Mouse (Mus musculus): ENCODE measurements around the gene Dab2ip. TPM values are rescaled to one million over a fixed set of nuclear protein-coding genes. Genes with fewer than 3 reads are reported as not detected.

Dab2ip gene
- total and polyA plus RNA-seq, 2 experiments, result 4.1 to 8.4 TPM

DNA sequence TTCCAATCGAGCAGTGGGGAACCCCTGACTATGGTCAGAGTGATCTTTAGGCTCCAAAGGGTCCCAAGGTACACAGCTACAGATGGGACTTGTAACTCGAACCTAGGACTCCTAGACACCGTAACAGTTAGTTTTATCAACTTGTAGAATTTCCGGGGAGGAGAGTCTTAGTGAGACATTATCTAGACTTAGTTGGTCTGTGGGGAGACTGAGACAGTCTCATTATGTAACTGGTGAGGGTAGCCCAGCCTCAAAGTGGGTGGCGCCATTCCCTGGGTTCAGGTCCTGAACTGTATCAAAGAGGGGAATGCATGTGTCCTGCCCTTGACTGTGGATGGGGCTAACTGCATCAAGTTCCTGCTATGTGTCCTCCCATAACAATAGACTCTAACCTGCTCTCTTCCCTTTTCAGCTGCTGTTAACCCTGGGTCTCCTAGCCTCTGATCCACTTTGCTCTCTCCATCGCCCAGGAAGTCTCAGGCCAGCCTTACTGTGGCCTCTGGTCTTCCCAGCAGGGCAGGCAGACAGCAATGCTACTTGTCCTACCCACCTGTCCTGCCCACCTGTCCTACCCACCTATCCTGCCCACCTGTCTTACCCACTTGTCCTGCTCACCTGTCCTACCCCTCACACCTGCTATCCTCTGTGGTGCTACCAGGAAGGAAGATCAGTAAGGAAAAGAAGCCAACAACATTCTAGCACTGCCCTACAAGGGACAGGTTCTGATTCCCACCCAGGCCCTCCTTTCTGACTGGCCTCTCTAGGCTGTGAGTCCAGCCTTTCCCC lies 7.2 kb downstream of the Dab2ip start:
- H3K36me3 ChIP-seq (ENCODE audit: control insufficient read depth, insufficient read depth, low read length), result no peaks in the 10 kb centered on the region
- no peak overlapping the region for H3K4me3 ChIP-seq (ENCODE audit: insufficient read depth, low read depth, low read length)
- no peak overlapping the region for H3K27ac ChIP-seq (replicated peaks; ENCODE audit: insufficient read depth, low read depth, low read length)
- TF ChIP-seq CTCF (IDR thresholded peaks at IDR 0.05; ENCODE audit: low read depth, low read length), result no peak
- H3K4me1 ChIP-seq (ENCODE audit: control insufficient read depth, insufficient read depth, low read length), result no peaks in the 10 kb centered on the region
- whole genome bisulfite sequencing, result 88% methylated on average over 6 of the region's 6 CpGs
- H3K79me2 ChIP-seq (ENCODE audit: control insufficient read depth, insufficient read depth, low read length), result no peaks in the 10 kb centered on the region
- no peak for DNase-seq (ENCODE audit: extremely low read depth, low read depth, low spot score)
- no peaks in the 10 kb centered on the region for H3K27me3 ChIP-seq (ENCODE audit: control insufficient read depth, insufficient read depth, low read length)
- no peak overlapping the region for H3K9ac ChIP-seq (ENCODE audit: low read depth, low read length)

DNA sequence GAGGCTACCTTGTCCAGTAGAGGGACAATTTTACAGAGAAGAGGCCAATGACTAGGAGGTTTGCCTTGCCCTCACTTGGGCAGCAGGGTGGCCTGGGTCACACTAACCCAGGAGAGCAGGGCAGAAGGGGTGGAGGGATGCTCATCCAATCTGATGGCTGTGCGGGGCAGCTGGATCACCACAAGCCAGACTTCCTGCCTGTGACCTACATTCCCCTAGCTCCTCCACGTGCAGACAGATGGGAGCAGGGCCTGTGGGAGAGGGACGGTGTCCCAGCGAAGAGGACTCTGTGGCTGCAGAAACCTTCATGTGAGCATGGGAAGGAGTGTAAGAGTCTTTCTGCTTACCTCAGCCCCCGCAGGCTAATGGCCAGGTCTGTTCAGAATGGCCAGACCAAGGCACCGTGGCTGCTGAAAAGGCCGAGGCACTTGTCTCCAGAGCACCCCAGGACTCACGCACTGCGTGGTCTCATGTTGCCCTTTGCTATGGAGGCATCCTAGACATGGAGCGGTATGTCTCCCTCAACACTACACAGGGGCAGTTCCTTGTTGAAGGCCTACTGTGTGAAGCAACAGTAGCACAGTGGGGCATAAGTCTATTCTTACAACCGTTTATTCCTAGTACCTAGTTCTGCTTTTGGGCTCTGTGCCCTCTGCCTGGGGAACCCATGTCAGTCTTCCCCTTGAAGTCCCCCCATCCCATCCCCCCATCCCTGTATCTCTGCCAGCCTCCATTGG lies 9.1 kb downstream of the Dab2ip start:
- 78% methylated on average over 11 of the region's 11 CpGs for WGBS

DNA sequence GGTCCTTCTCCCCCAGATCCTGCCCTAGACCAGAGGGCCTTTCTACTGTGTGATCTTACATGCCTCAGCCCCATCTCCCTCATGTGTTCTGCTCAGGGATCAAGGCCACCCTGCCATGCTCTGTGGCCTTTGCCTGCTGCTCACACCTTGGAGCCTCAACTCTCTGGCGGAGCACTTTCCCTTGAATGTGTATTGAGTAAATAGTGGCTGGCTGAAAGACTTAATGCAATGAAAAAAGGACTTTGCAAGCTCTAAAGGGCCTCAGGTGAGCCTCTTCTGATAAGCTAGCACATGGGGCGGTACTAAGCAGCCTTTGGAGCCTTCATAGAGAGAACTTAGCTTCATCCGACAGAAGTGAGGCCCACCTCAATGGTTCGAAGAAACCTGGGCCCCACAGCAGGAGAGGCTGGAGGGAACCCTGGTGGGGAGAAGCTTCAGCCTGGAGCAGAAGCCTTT lies 9.7 kb downstream of the Dab2ip start:
- Histone ChIP-seq H3K27ac (replicated peaks; ENCODE audit: insufficient read depth, low read depth, low read length) (no peak overlapping the region), H3K4me3 (ENCODE audit: insufficient read depth, low read depth, low read length) (no peak overlapping the region), H3K27me3 (ENCODE audit: control insufficient read depth, insufficient read depth, low read length) (no peaks in the 10 kb centered on the region), H3K79me2 (ENCODE audit: control insufficient read depth, insufficient read depth, low read length) (no peaks in the 10 kb centered on the region), H3K9ac (ENCODE audit: low read depth, low read length) (no peak overlapping the region), H3K36me3 (ENCODE audit: control insufficient read depth, insufficient read depth, low read length) (no peaks in the 10 kb centered on the region), H3K4me1 (ENCODE audit: control insufficient read depth, insufficient read depth, low read length) (no peaks in the 10 kb centered on the region)
- DNase-seq (ENCODE audit: extremely low read depth, low read depth, low spot score), result no peak
- TF ChIP-seq POLR2A (IDR thresholded peaks at IDR 0.05; ENCODE audit: extremely low read depth, insufficient read depth, low read length) (no peak), CTCF (IDR thresholded peaks at IDR 0.05; ENCODE audit: low read depth, low read length) (no peak)
- WGBS, result 88% methylated on average over 4 of the region's 4 CpGs

More for the DNA sequence above, 9.1 kb downstream of the Dab2ip start:
- Histone ChIP-seq H3K79me2 (ENCODE audit: control insufficient read depth, insufficient read depth, low read length) (no peaks in the 10 kb centered on the region), H3K4me1 (ENCODE audit: control insufficient read depth, insufficient read depth, low read length) (no peaks in the 10 kb centered on the region), H3K9ac (ENCODE audit: low read depth, low read length) (no peak overlapping the region), H3K27me3 (ENCODE audit: control insufficient read depth, insufficient read depth, low read length) (no peaks in the 10 kb centered on the region), H3K27ac (replicated peaks; ENCODE audit: insufficient read depth, low read depth, low read length) (no peak overlapping the region), H3K36me3 (ENCODE audit: control insufficient read depth, insufficient read depth, low read length) (no peaks in the 10 kb centered on the region), H3K4me3 (ENCODE audit: insufficient read depth, low read depth, low read length) (no peak overlapping the region)
- no peak for DNase-seq (ENCODE audit: extremely low read depth, low read depth, low spot score)
- no peak for TF ChIP-seq CTCF (IDR thresholded peaks at IDR 0.05; ENCODE audit: low read depth, low read length)
- TF ChIP-seq POLR2A (IDR thresholded peaks at IDR 0.05; ENCODE audit: extremely low read depth, insufficient read depth, low read length), result no peak

DNA sequence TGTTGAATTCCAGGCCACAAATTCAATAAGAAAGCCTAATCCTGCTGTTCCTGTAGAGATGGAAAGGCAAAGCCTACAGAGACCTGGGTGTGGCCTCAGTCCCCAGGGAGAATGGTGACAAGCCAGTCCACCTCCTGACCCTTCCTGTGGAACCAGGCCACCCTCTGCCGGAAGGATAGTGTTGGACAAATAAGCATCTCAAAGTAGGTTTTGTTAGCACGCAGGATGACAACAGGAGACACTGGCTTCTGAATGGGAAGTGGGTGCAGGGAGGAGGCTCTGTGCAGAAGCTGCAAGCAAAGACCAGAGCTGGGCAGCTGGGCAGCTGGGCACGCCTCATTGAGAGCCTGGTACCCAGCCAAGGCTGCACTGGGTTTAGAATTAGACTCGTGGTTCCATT lies 12.7 kb downstream of the Dab2ip start:
- H3K27ac ChIP-seq (replicated peaks; ENCODE audit: insufficient read depth, low read depth, low read length), result no peak overlapping the region
- TF ChIP-seq CTCF (IDR thresholded peaks at IDR 0.05; ENCODE audit: low read depth, low read length) (no peak), POLR2A (IDR thresholded peaks at IDR 0.05; ENCODE audit: extremely low read depth, insufficient read depth, low read length) (no peak)
- H3K27me3 ChIP-seq (ENCODE audit: control insufficient read depth, insufficient read depth, low read length), result no peaks in the 10 kb centered on the region
- no peak for DNase-seq (ENCODE audit: extremely low read depth, low read depth, low spot score)
- no peaks in the 10 kb centered on the region for H3K79me2 ChIP-seq (ENCODE audit: control insufficient read depth, insufficient read depth, low read length)
- H3K9ac ChIP-seq (ENCODE audit: low read depth, low read length), result no peak overlapping the region
- no peaks in the 10 kb centered on the region for H3K4me1 ChIP-seq (ENCODE audit: control insufficient read depth, insufficient read depth, low read length)
- WGBS, result 64% methylated on average over 4 of the region's 4 CpGs
- H3K4me3 ChIP-seq (ENCODE audit: insufficient read depth, low read depth, low read length), result no peak overlapping the region
- no peaks in the 10 kb centered on the region for H3K36me3 ChIP-seq (ENCODE audit: control insufficient read depth, insufficient read depth, low read length)

DNA sequence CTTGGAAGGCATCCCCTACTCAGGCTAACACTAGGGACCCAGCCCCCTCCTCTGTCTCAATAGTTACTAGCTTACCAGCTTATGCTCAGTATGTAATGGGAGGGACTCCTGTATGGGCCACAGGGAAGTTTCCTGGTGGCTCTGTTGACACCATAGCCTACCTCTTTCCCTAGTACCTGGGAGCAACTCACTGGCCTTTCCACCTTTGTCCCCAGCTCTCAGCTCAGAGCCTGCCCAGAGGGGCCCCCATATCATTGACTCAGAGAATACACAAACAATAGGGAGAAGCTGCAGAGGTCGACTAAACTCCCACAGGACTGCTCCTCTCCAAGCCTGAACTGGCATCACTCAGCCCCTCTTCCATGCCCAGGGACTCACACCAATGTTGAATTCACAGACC lies 16.6 kb downstream of the Dab2ip start:
- H3K4me3 ChIP-seq (ENCODE audit: insufficient read depth, low read depth, low read length), result no peak overlapping the region
- no peak overlapping the region for H3K27ac ChIP-seq (replicated peaks; ENCODE audit: insufficient read depth, low read depth, low read length)
- no peaks in the 10 kb centered on the region for H3K36me3 ChIP-seq (ENCODE audit: control insufficient read depth, insufficient read depth, low read length)
- DNase-seq (ENCODE audit: extremely low read depth, low read depth, low spot score), result no peak
- WGBS, result 32% methylated on average over 1 of the region's 1 CpGs
- no peak for TF ChIP-seq CTCF (IDR thresholded peaks at IDR 0.05; ENCODE audit: low read depth, low read length)
- TF ChIP-seq POLR2A (IDR thresholded peaks at IDR 0.05; ENCODE audit: extremely low read depth, insufficient read depth, low read length), result no peak
- no peaks in the 10 kb centered on the region for H3K4me1 ChIP-seq (ENCODE audit: control insufficient read depth, insufficient read depth, low read length)
- H3K9ac ChIP-seq (ENCODE audit: low read depth, low read length), result no peak overlapping the region
- no peaks in the 10 kb centered on the region for H3K27me3 ChIP-seq (ENCODE audit: control insufficient read depth, insufficient read depth, low read length)
- H3K79me2 ChIP-seq (ENCODE audit: control insufficient read depth, insufficient read depth, low read length), result no peaks in the 10 kb centered on the region

DNA sequence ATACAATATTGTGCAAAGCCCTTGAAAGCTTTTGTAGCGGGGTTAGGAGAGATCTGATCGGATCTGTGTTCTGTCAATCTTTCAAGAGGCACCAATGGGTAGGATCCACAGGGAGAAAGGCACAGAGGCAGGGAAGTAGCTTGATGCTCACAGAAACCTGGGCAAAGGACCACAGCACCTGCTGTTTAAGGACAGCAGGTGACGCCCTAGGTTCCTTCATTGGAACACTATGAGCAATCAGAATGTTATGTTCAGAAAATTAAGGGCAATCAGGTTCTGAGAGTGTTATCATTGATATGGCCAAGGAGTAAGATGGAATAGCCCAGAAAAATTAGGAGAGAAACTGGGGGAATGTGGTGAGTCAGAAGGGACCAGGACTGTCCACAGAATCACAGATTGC lies 18.6 kb downstream of the Dab2ip start:
- no peak overlapping the region for H3K27ac ChIP-seq (replicated peaks; ENCODE audit: insufficient read depth, low read depth, low read length)
- no peak overlapping the region for H3K9ac ChIP-seq (ENCODE audit: low read depth, low read length)
- no peak overlapping the region for H3K4me3 ChIP-seq (ENCODE audit: insufficient read depth, low read depth, low read length)
- 88% methylated on average over 3 of the region's 3 CpGs for WGBS
- DNase-seq (ENCODE audit: extremely low read depth, low read depth, low spot score), result no peak
- TF ChIP-seq CTCF (IDR thresholded peaks at IDR 0.05; ENCODE audit: low read depth, low read length) (peak; percentile 4; the same call in 1 of the 2 replicates), POLR2A (IDR thresholded peaks at IDR 0.05; ENCODE audit: extremely low read depth, insufficient read depth, low read length) (no peak)
- no peaks in the 10 kb centered on the region for H3K36me3 ChIP-seq (ENCODE audit: control insufficient read depth, insufficient read depth, low read length)
- H3K4me1 ChIP-seq (ENCODE audit: control insufficient read depth, insufficient read depth, low read length), result no peaks in the 10 kb centered on the region
- H3K79me2 ChIP-seq (ENCODE audit: control insufficient read depth, insufficient read depth, low read length), result no peaks in the 10 kb centered on the region
- H3K27me3 ChIP-seq (ENCODE audit: control insufficient read depth, insufficient read depth, low read length), result peaks cover 3% of the 10 kb centered on the region; the same call in 1 of the 2 replicates

Data from liver, adult 2 months (tissue).